Mouse (Mus musculus) bone marrow macrophage, adult 2 months (primary cell): ENCODE measurements around the gene Fbxo3.

Source experiments
- CTCF ChIP-seq: IDR thresholded peaks from 2 replicates; pipeline ENCODE4 v1.5.1; 2012; ENCODE audit warnings: low read depth, mild to moderate bottlenecking, low read length, moderate library complexity
- POLR2A ChIP-seq: IDR thresholded peaks from 2 replicates; pipeline ENCODE4 v1.6.1; 2012; ENCODE audit warnings: mild to moderate bottlenecking, low read depth, low read length, borderline replicate concordance

- TF ChIP-seq CTCF, result no peak
- no peak for TF ChIP-seq POLR2A
Observed at GRCm38 (mm10) chr2:104043624-104044478, 16.3 kb downstream of the Fbxo3 start.
